Mouse (Mus musculus) limb, embryonic 12.5 days (tissue): ENCODE measurements at regions not wholly inside any gene's neighbourhood (a gene's known extent, or its start where the extent isn't known, plus 50 kb on each side); places are given as distances from the start of the nearest gene placed in this dataset.

Experiments
- ATAC-seq: fragments of 200-750 bp; cut with Nextera tagmentation; 2 replicates; pipeline ENCODE4 v1.8.0; 2017; ENCODE audit warnings: low read depth, moderate TSS enrichment; ENCODE audit not compliant: insufficient number of reproducible peaks, insufficient read depth, low FRiP score, low TSS enrichment
- H3K27ac ChIP-seq: fragments of 300-500 bp; sonication (generic); 2 replicates; pipeline ENCODE4 v1.5.1; 2016; ENCODE audit warnings: mild to moderate bottlenecking, moderate library complexity
- H3K27me3 ChIP-seq: fragments of 300-500 bp; sonication (generic); 2 replicates; pipeline ENCODE4 v1.6.1; 2016; ENCODE audit warnings: mild to moderate bottlenecking, moderate library complexity
- H3K36me3 ChIP-seq: fragments of 300-500 bp; sonication (generic); 2 replicates; pipeline ENCODE4 v1.6.1; 2016; ENCODE audit warnings: mild to moderate bottlenecking, moderate library complexity
- H3K4me1 ChIP-seq: fragments of 300-500 bp; sonication (generic); replicated peaks from 2 replicates; pipeline ENCODE4 v1.6.1; 2016
- H3K4me2 ChIP-seq: fragments of 300-500 bp; sonication (generic); 2 replicates; pipeline ENCODE4 v1.6.1; 2016; ENCODE audit warnings: mild to moderate bottlenecking, moderate library complexity
- H3K4me3 ChIP-seq: fragments of 300-500 bp; sonication (generic); replicated peaks from 2 replicates; pipeline ENCODE4 v1.5.1; 2016; ENCODE audit warnings: mild to moderate bottlenecking
- H3K9ac ChIP-seq: fragments of 300-500 bp; sonication (generic); replicated peaks from 2 replicates; pipeline ENCODE4 v1.6.1; 2016; ENCODE audit warnings: mild to moderate bottlenecking, moderate library complexity
- H3K9me3 ChIP-seq: fragments of 300-500 bp; sonication (generic); 2 replicates; pipeline ENCODE4 v1.6.1; 2016; ENCODE audit warnings: mild to moderate bottlenecking, moderate library complexity
- WGBS: fragments of 180-500 bp; shearing (Covaris S2); methylation state at CpG from one replicate; pipeline ENCODE4 v1.1.7; 2016; 5-methylcytosine and 5-hydroxymethylcytosine counted together

DNA sequence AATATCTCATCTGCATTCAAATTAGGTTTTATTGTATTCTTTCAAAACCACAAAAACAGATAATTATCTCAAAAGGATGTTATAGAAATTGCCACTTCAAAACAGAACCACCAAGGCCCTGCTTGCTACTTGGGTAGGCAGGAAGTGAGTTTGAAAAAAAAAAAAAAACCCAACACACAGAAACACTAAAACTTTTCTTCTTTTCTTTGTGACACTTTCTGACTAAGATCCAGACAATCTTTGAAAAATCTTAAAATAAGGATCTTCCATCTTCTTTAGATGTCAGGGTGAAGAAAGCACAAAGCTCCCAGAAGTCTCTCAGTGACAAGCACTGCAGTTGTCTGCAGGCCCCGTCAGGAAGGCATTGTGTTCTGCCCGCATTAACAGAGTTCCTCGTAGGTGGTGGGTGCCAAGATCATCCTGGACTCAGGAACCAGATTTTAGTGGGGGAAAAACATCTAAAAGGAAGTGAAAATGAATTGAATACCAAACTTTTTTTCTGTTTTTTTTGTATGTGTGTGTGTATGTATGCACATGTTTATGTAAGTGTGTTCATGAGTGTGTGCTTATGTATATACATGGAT is 154.0 kb downstream of the Dusp6 start:
- Histone ChIP-seq H3K4me3 (no peak overlapping the region), H3K36me3 (no peaks in the 10 kb centered on the region), H3K4me2 (no peak overlapping the region), H3K27ac (no peak overlapping the region), H3K9me3 (no peaks in the 10 kb centered on the region), H3K27me3 (no peaks in the 10 kb centered on the region), H3K9ac (no peak overlapping the region), H3K4me1 (no peaks in the 10 kb centered on the region; the same call in 1 of the 2 replicates)
- ATAC-seq = no peak
- WGBS = 51% methylated on average over 3 of the region's 3 CpGs

GRCm38 (mm10) chr10:99417591-99417990 is 154.6 kb downstream of the Dusp6 start:
- Histone ChIP-seq H3K4me2 (no peak overlapping the region), H3K36me3 (no peaks in the 10 kb centered on the region), H3K9ac (no peak overlapping the region), H3K27ac (no peak overlapping the region), H3K9me3 (no peaks in the 10 kb centered on the region), H3K4me3 (no peak overlapping the region), H3K4me1 (no peaks in the 10 kb centered on the region; the same call in 1 of the 2 replicates), H3K27me3 (no peaks in the 10 kb centered on the region)
- 0 out of 2 replicates have a peak, but pooled peaks have one; percentile 20 for ATAC-seq
- WGBS = 44% methylated on average over 7 of the region's 7 CpGs

DNA sequence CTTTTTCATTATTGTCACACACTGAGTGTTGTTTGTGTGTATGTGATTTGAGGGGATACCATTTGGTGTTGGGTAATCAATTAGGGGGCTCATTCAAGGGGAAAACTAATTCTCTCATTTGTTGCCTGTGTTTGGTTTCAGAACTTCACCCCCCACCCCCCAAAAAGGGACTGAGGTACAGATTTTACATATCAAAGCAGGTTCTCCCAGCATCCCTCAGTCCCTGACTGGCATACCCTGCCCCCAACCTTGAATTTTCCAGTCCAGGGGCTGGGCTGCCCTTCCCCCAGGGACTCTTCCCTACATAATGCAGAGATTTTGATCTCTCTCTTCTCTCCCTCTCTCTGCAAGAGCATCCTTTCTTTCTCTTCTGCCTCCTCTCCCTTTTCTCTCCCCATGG is 155.5 kb downstream of the Dusp6 start:
- no peak for ATAC-seq
- Histone ChIP-seq H3K36me3 (no peaks in the 10 kb centered on the region), H3K27ac (no peak overlapping the region), H3K9ac (no peak overlapping the region), H3K4me1 (no peaks in the 10 kb centered on the region; the same call in 1 of the 2 replicates), H3K9me3 (no peaks in the 10 kb centered on the region), H3K27me3 (no peaks in the 10 kb centered on the region), H3K4me2 (no peak overlapping the region), H3K4me3 (no peak overlapping the region)

GRCm38 (mm10) chr10:99419532-99419931 is 156.5 kb downstream of the Dusp6 start:
- Histone ChIP-seq H3K9ac (no peak overlapping the region), H3K36me3 (no peaks in the 10 kb centered on the region), H3K4me2 (no peak overlapping the region), H3K27me3 (no peaks in the 10 kb centered on the region), H3K4me3 (no peak overlapping the region), H3K9me3 (no peaks in the 10 kb centered on the region), H3K4me1 (no peaks in the 10 kb centered on the region; the same call in 1 of the 2 replicates), H3K27ac (no peak overlapping the region)
- WGBS = 75% methylated on average over 7 of the region's 7 CpGs
- ATAC-seq = no peak

DNA sequence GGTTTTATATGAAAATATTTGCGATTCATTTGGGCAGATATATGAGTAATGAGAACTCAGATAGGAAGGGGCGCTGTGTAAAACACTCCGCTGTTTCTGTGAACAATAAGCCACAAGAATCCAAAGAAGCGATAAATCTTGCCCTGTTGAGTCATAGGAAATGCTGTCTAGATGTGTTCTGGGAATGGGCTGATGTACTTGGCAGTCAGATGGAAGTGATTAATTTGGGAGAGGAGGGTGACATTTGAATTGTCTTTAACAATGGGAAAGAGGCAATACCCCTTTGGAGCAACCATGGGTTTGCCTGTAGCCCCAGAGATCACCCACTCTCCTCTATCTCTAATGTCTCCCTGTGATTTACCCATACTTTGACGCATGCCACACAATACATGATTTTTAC is 160.4 kb downstream of the Dusp6 start:
- Histone ChIP-seq H3K27ac (no peak overlapping the region), H3K9ac (no peak overlapping the region), H3K4me3 (no peak overlapping the region), H3K27me3 (no peaks in the 10 kb centered on the region), H3K36me3 (no peaks in the 10 kb centered on the region), H3K9me3 (no peaks in the 10 kb centered on the region), H3K4me1 (no peaks in the 10 kb centered on the region), H3K4me2 (no peak overlapping the region)
- WGBS = 91% methylated on average over 5 of the region's 5 CpGs
- ATAC-seq = no peak

GRCm38 (mm10) chr10:99425265-99425664 is 162.2 kb downstream of the Dusp6 start:
- Histone ChIP-seq H3K27ac (no peak overlapping the region), H3K9ac (no peak overlapping the region), H3K9me3 (no peaks in the 10 kb centered on the region), H3K4me1 (no peaks in the 10 kb centered on the region; the same call in 1 of the 2 replicates), H3K4me3 (no peak overlapping the region), H3K27me3 (no peaks in the 10 kb centered on the region), H3K4me2 (no peak overlapping the region), H3K36me3 (no peaks in the 10 kb centered on the region)
- ATAC-seq = no peak
- WGBS = 87% methylated on average over 4 of the region's 4 CpGs

- Histone ChIP-seq H3K27ac (no peak overlapping the region), H3K4me1 (peaks cover 3% of the 10 kb centered on the region; the same call in 1 of the 2 replicates), H3K27me3 (no peaks in the 10 kb centered on the region), H3K4me3 (no peak overlapping the region), H3K9me3 (no peaks in the 10 kb centered on the region), H3K36me3 (no peaks in the 10 kb centered on the region), H3K4me2 (no peak overlapping the region), H3K9ac (no peak overlapping the region)
- no peak; the same call in 1 of the 2 replicates for ATAC-seq
- WGBS = 71% methylated on average over 9 of the region's 9 CpGs
These were observed 167.1 kb downstream of the Dusp6 start for GRCm38 (mm10) chr10:99430175-99430574.

GRCm38 (mm10) chr10:99430669-99431561 is 167.9 kb downstream of the Dusp6 start:
- Histone ChIP-seq H3K27ac (no peak overlapping the region), H3K4me2 (no peak overlapping the region), H3K4me1 (peaks cover 3% of the 10 kb centered on the region; the same call in 1 of the 2 replicates), H3K27me3 (no peaks in the 10 kb centered on the region), H3K9ac (no peak overlapping the region), H3K36me3 (no peaks in the 10 kb centered on the region), H3K4me3 (no peak overlapping the region), H3K9me3 (no peaks in the 10 kb centered on the region)
- no peak for ATAC-seq
- 86% methylated on average over 16 of the region's 16 CpGs for whole genome bisulfite sequencing

DNA sequence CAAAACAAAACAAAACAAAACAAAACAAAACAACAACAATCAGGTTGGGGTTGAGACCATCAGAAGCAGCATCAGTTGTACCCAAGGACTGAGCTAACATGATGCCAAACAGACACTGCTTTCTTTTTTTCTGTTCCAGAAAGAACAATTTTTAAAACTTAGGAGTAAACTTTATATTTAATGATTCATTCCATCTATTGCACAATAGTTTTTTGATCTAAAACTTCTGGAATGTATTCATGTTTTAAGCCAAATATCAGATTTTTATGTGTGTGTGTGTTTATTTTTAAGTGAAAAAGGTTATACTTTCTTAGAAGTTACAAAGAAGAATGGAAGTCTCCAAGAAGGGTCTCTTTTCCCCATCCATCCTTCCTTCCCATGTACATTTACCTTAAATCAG is 174.0 kb downstream of the Dusp6 start:
- H3K4me3 ChIP-seq = no peak overlapping the region
- H3K36me3 ChIP-seq = no peaks in the 10 kb centered on the region
- no peak overlapping the region for H3K27ac ChIP-seq
- no peaks in the 10 kb centered on the region for H3K9me3 ChIP-seq
- H3K4me2 ChIP-seq = no peak overlapping the region
- H3K4me1 ChIP-seq = no peaks in the 10 kb centered on the region
- no peak for ATAC-seq
- H3K27me3 ChIP-seq = no peaks in the 10 kb centered on the region
- no peak overlapping the region for H3K9ac ChIP-seq

- H3K9me3 ChIP-seq = peaks cover 7% of the 10 kb centered on the region
- no peaks in the 10 kb centered on the region for H3K36me3 ChIP-seq
- no peak overlapping the region for H3K9ac ChIP-seq
- H3K4me2 ChIP-seq = no peak overlapping the region
- H3K27ac ChIP-seq = no peak overlapping the region
- WGBS = 95% methylated on average over 5 of the region's 5 CpGs
- ATAC-seq = no peak
- no peaks in the 10 kb centered on the region for H3K4me1 ChIP-seq
- H3K4me3 ChIP-seq = no peak overlapping the region
- H3K27me3 ChIP-seq = no peaks in the 10 kb centered on the region
These were observed 177.1 kb downstream of the Dusp6 start for GRCm38 (mm10) chr10:99440169-99440568.

DNA sequence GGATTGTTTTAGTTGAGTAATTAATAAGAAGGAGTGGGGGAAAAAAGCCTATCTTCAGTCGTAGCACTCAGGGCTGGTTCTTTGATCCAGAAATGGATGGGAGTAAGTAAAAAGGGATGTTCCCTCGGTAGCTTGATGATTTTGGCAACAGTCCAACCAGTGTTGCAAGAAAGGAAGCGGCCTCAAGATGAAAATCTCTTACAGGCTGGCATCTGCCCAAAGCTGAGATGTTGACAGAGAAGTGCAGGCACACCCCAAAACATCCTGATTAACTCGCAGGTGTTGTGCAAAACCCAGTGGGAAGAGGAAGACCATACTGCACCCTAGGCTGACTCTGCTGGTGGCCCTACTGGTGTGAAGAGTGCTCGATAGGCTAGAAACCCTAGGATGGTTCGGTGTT is 178.0 kb downstream of the Dusp6 start:
- no peak for ATAC-seq
- WGBS = 69% methylated on average over 6 of the region's 6 CpGs
- H3K27ac ChIP-seq = no peak overlapping the region
- H3K4me1 ChIP-seq = no peaks in the 10 kb centered on the region
- H3K4me2 ChIP-seq = no peak overlapping the region
- no peak overlapping the region for H3K4me3 ChIP-seq
- H3K9me3 ChIP-seq = peaks cover 12% of the 10 kb centered on the region
- H3K36me3 ChIP-seq = no peaks in the 10 kb centered on the region
- no peaks in the 10 kb centered on the region for H3K27me3 ChIP-seq
- H3K9ac ChIP-seq = no peak overlapping the region
